Mouse (Mus musculus) kidney, postnatal 0 days (tissue): ENCODE measurements at regions not wholly inside any gene's neighbourhood (a gene's known extent, or its start where the extent isn't known, plus 50 kb on each side); places are given as distances from the start of the nearest gene placed in this dataset.

Source experiments
- ATAC-seq: fragments of 200-750 bp; cut with Nextera tagmentation; replicated peaks from 2 replicates; pipeline ENCODE4 v1.8.0; 2017; ENCODE audit warnings: low read depth, moderate number of reproducible peaks, moderate TSS enrichment, moderate library complexity; ENCODE audit not compliant: low FRiP score
- DNase-seq: peaks from one replicate; pipeline ENCODE4 v3.0.0-alpha.2; 2016; ENCODE audit warnings: low spot score
- H3K27ac ChIP-seq: fragments of 300-500 bp; sonication (generic); 2 replicates; pipeline ENCODE4 v1.5.1; 2014; ENCODE audit warnings: mild to moderate bottlenecking
- H3K27me3 ChIP-seq: fragments of 300-500 bp; sonication (generic); 2 replicates; pipeline ENCODE4 v1.6.1; 2014; ENCODE audit warnings: low read length, mixed read lengths; ENCODE audit not compliant: insufficient read depth
- H3K36me3 ChIP-seq: fragments of 300-500 bp; sonication (generic); 2 replicates; pipeline ENCODE4 v1.6.1; 2014; ENCODE audit warnings: low read length, mixed read lengths; ENCODE audit not compliant: insufficient read depth
- H3K4me1 ChIP-seq: fragments of 300-500 bp; sonication (generic); replicated peaks from 2 replicates; pipeline ENCODE4 v1.6.1; 2014; ENCODE audit warnings: antibody characterized with exemption, low read length, mixed read lengths; ENCODE audit not compliant: insufficient read depth
- H3K4me2 ChIP-seq: fragments of 300-500 bp; sonication (generic); 2 replicates; pipeline ENCODE4 v1.6.1; 2014; ENCODE audit warnings: mild to moderate bottlenecking, low read length, moderate library complexity, mixed read lengths
- H3K4me3 ChIP-seq: fragments of 300-500 bp; sonication (generic); replicated peaks from 2 replicates; pipeline ENCODE4 v1.5.1; 2014; ENCODE audit warnings: low read depth, low read length
- H3K9ac ChIP-seq: fragments of 300-500 bp; sonication (generic); 2 replicates; pipeline ENCODE4 v1.6.1; 2014; ENCODE audit warnings: low read depth, low read length
- H3K9me3 ChIP-seq: fragments of 300-500 bp; sonication (generic); replicated peaks from 2 replicates; pipeline ENCODE4 v1.6.1; 2016; ENCODE audit warnings: low read length, inconsistent platforms, mixed read lengths
- CTCF ChIP-seq: IDR thresholded peaks from 2 replicates; pipeline ENCODE4 v1.5.1; 2016; ENCODE audit warnings: antibody characterized with exemption, low read depth, mild to moderate bottlenecking, moderate library complexity
- WGBS: fragments of 180-500 bp; shearing (Covaris S2); extraction: QIAGEN DNeasy Blood & Tissue Kit; methylation state at CpG from one replicate; pipeline ENCODE4 v1.1.7; 2014; 5-methylcytosine and 5-hydroxymethylcytosine counted together

DNA sequence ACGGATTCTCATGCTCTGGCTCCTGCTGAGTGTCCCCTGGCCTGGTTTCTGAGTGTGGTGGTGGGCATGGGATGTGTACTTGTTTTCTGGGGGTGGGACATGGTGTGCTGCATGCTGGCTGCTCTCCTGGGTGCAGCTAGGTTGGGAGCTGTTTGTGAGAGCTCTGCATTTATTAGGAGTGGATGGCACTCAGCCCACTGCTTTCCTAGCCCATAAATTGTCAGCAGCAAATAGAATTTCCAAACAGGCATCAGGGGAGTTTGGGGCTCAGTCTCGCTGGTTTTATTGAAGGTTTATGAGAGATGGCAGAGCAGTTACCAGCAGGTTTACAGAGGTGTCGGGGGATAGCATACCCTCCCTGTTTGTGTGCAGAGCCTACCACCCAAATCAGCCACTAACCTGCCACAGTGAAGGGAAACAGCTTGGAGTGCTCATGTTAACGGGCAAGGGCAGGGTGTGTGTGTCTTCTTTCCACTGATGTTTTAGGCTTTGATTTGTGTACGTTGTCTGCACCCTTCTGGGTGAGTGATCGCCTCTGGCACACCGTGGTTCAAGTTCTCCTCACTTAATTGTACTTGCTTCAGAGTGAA is 372.6 kb downstream of the Eipr1 start:
- H3K4me1 ChIP-seq = no peaks in the 10 kb centered on the region
- TF ChIP-seq CTCF = no peak
- H3K27ac ChIP-seq = no peak overlapping the region
- no peaks in the 10 kb centered on the region for H3K27me3 ChIP-seq
- WGBS = 17% methylated on average over 7 of the region's 7 CpGs
- H3K4me2 ChIP-seq = no peak overlapping the region
- no peaks in the 10 kb centered on the region for H3K36me3 ChIP-seq
- H3K9ac ChIP-seq = no peak overlapping the region
- H3K4me3 ChIP-seq = no peak overlapping the region
- DNase-seq = peak; percentile 49
- no peak; the same call in 1 of the 2 replicates for ATAC-seq
- no peaks in the 10 kb centered on the region for H3K9me3 ChIP-seq

DNA sequence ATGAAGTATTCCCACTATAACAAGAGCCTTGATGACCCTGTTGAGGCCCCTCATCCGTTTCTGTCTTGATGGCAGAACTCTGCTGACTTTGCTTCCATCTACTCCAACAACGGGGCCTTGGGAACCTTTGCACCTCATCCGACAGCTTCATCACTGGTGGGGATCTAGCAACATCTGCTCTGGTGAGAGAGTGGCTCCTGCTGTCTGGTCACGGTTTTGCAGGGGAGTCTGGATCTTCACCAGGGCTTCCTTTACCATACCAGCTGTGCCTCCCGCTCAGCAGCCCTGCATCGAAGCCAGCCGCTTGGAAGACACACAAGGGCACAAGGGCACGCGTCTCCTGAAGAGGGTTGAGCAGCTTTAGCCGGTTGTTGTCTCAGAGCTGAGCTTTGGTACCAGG is 377.2 kb downstream of the Eipr1 start:
- H3K9me3 ChIP-seq = no peaks in the 10 kb centered on the region
- H3K36me3 ChIP-seq = no peaks in the 10 kb centered on the region
- ATAC-seq (no peak), DNase-seq (peak; percentile 76)
- 32% methylated on average over 10 of the region's 10 CpGs for WGBS
- H3K4me3 ChIP-seq = no peak overlapping the region
- no peak overlapping the region for H3K9ac ChIP-seq
- no peaks in the 10 kb centered on the region for H3K27me3 ChIP-seq
- H3K4me1 ChIP-seq = no peaks in the 10 kb centered on the region
- TF ChIP-seq CTCF = peak; percentile 75
- H3K27ac ChIP-seq = no peak overlapping the region
- H3K4me2 ChIP-seq = no peak overlapping the region

DNA sequence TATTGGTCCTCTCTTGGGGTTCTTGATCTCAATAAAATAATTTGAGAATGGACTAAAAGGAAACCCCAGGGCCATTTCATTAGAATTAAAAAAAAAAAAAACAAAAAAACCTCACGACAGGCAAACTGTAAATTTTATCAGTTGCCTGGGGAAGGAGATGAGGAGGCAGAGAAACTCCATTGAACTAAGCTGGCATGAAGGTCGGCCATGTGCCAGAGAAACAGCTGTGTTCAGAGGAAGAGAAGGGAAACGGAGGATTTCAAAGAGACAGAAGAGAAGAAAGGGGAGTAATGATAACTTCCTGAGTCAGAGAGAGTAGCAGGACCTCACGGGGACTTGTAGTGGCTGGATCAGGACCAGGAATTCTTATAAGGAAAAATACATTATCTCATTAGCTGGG is 377.7 kb downstream of the Eipr1 start:
- ATAC-seq (no peak), DNase-seq (no peak)
- TF ChIP-seq CTCF = no peak
- H3K9ac ChIP-seq = no peak overlapping the region
- no peak overlapping the region for H3K27ac ChIP-seq
- no peak overlapping the region for H3K4me2 ChIP-seq
- no peaks in the 10 kb centered on the region for H3K27me3 ChIP-seq
- WGBS = 47% methylated on average over 4 of the region's 4 CpGs
- H3K4me3 ChIP-seq = no peak overlapping the region
- H3K36me3 ChIP-seq = no peaks in the 10 kb centered on the region
- H3K4me1 ChIP-seq = no peaks in the 10 kb centered on the region
- H3K9me3 ChIP-seq = no peaks in the 10 kb centered on the region

DNA sequence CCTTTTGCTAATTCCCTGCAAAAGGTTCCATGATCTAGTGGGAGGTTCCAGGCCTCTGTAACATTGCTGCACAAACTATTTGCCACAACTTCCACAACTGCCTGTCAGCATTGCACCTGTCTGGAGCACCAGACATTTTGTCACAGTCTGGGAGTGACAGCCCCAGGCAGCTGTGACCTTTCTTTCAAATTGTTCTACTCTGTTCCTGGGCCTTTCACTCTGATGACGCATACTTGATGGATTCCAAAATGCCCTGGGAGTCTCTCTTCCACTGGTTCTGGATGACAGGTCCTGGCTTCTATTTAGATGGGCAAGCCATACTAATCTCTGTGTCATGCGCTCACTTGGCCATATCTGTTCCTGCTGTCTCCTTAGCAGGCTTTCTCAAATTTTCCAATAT is 382.7 kb downstream of the Eipr1 start:
- no peak overlapping the region for H3K27ac ChIP-seq
- 93% methylated on average over 2 of the region's 2 CpGs for WGBS
- no peaks in the 10 kb centered on the region for H3K27me3 ChIP-seq
- H3K9ac ChIP-seq = no peak overlapping the region
- H3K36me3 ChIP-seq = no peaks in the 10 kb centered on the region
- H3K4me1 ChIP-seq = no peaks in the 10 kb centered on the region
- H3K9me3 ChIP-seq = no peaks in the 10 kb centered on the region
- H3K4me2 ChIP-seq = no peak overlapping the region
- no peak overlapping the region for H3K4me3 ChIP-seq
- no peak for ATAC-seq
- no peak for DNase-seq
- no peak for TF ChIP-seq CTCF

DNA sequence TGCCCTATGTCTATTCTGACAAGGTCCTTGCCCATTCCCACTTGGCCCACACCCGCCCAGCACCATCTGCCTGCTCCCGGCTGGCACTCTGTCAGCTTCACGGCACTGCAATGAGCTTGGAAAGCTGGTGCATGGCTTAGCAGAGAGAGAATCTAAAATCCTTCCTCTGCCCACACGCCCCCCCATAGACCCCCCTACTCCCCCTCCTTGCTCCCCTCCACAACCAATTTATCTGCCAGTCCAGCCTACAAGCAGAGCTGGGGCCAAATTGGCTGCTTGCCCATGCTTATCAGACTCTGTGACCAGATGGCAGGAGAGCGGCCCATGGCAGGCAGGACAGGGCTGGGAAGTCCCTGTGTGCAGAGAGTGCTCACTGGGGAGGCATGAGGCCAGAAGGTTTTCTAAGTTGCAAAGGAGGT is 385.3 kb downstream of the Eipr1 start:
- peak; percentile 7 for DNase-seq

DNA sequence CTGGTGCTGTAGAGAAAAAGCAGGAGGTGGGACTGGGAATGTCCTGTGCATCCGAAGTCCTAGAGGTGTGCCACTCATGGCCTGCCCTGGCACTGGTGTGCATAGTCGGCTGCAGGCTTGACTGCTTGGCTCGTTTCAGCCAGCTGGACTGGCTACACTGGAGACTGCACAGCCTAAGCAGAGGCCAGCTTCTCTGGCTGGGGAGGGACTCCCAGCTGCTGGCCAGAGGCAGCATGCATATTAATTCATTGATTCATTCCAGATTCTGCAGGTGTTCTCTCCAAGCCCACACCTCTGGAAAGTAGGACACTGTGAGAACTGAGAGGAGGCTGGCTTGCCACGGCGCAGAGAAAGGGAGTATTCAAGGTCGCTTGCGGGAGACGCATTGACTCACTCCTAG is 385.9 kb downstream of the Eipr1 start:
- Histone ChIP-seq H3K4me2 (no peak overlapping the region), H3K4me3 (no peak overlapping the region), H3K4me1 (no peaks in the 10 kb centered on the region), H3K36me3 (no peaks in the 10 kb centered on the region), H3K27ac (no peak overlapping the region), H3K27me3 (no peaks in the 10 kb centered on the region), H3K9ac (no peak overlapping the region), H3K9me3 (no peaks in the 10 kb centered on the region)
- no peak for TF ChIP-seq CTCF
- no peak for DNase-seq
- WGBS = 63% methylated on average over 8 of the region's 8 CpGs
- no peak; the same call in 1 of the 2 replicates for ATAC-seq

More for the DNA sequence above, 385.3 kb downstream of the Eipr1 start:
- 0 out of 2 replicates have a peak, but pooled peaks have one; percentile 33 for ATAC-seq
- Histone ChIP-seq H3K4me2 (no peak overlapping the region), H3K4me1 (no peaks in the 10 kb centered on the region), H3K36me3 (no peaks in the 10 kb centered on the region), H3K4me3 (no peak overlapping the region), H3K27ac (no peak overlapping the region), H3K27me3 (no peaks in the 10 kb centered on the region), H3K9me3 (no peaks in the 10 kb centered on the region), H3K9ac (no peak overlapping the region)
- TF ChIP-seq CTCF = no peak
- 49% methylated on average over 5 of the region's 5 CpGs for WGBS

DNA sequence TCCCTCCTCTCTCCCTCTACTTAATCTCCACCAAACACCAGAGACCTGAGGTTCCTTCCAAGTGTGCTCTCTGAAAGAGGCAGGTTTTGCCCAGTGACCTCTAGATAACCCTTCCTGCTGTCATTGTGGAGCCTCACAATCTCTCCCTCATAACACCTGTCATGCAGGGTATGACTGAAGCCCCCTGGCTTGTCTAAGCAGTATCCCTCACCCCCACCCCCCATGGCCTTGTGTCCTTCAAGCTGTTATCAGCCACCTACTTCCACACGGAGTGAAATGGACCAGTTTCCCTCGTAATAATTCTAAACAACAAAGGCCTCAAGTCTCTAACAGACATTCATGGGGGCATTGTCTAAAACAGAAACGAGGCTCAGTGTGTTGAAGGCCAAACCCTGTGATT is 387.6 kb upstream of the Myt1l start:
- Histone ChIP-seq H3K9ac (no peak overlapping the region), H3K27ac (no peak overlapping the region), H3K4me3 (no peak overlapping the region), H3K36me3 (no peaks in the 10 kb centered on the region), H3K4me1 (no peaks in the 10 kb centered on the region), H3K9me3 (no peaks in the 10 kb centered on the region), H3K4me2 (no peak overlapping the region), H3K27me3 (no peaks in the 10 kb centered on the region)
- WGBS = 44% methylated on average over 3 of the region's 3 CpGs
- no peak for ATAC-seq
- no peak for DNase-seq
- TF ChIP-seq CTCF = no peak
